Mouse (Mus musculus): ENCODE measurements around the gene Eya2.

DNA sequence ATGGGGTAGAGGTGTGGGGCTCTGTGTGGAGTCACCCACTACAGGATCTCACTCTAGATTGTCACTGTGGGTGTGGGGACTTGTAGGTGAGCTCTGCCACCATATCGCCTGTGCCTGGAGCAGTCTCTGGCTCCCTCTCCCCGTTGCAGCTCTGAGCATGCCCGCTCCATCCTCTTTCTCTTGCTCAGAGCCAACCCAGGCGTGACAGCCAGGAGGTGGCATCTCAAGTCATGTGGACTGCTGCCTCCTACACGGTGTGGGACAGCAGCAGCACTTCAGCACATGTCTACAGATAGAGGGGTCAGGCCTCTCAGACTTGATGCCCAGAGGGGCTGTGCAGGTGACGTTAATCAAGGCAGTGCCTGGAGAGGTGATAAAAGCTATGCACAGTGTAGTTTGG is 57.4 kb downstream of the Eya2 start:
- TF ChIP-seq USF1 (IDR thresholded peaks at IDR 0.05; ENCODE audit: low read depth, low read length), result no peak
- TF ChIP-seq CTCF (IDR thresholded peaks at IDR 0.05 in 2 of 3, conservative IDR thresholded peaks at IDR 0.05 in 1 of 3; ENCODE audit: control insufficient read depth in 1 of 3, insufficient read depth in 1 of 3, low read depth in 2 of 3, low read length in 3 of 3, poor library complexity in 1 of 3, severe bottlenecking in 1 of 3), result no peak
- TF ChIP-seq EP300 (IDR thresholded peaks at IDR 0.05; ENCODE audit: low read depth in 1 of 2, low read length in 2 of 2), result no peak
- TF ChIP-seq GATA1 (IDR thresholded peaks at IDR 0.05; ENCODE audit: low read depth, low read length), result no peak
- TF ChIP-seq POLR2A (IDR thresholded peaks at IDR 0.05; ENCODE audit: control insufficient read depth in 1 of 2, insufficient read depth in 1 of 2, low read depth in 1 of 2, low read length in 2 of 2, poor library complexity in 1 of 2), result no peak
- TF ChIP-seq ZMIZ1 (IDR thresholded peaks at IDR 0.05; ENCODE audit: low read depth, low read length), result no peak
- no peak for TF ChIP-seq SIN3A (IDR thresholded peaks at IDR 0.05; ENCODE audit: low read length)
- TF ChIP-seq POLR2AphosphoS2 (IDR thresholded peaks at IDR 0.05; ENCODE audit: low read length), result no peak
